Mouse (Mus musculus): Measurements from ENCODE around the gene Saal1.

- TF ChIP-seq CTCF (IDR thresholded peaks at IDR 0.05; ENCODE audit: borderline replicate concordance, insufficient read depth, low read length) (no peak), POLR2A (IDR thresholded peaks at IDR 0.05; ENCODE audit: low read depth, low read length) (no peak)
Observed at GRCm38 (mm10) chr7:46648431-46649140, 61.9 kb downstream of the Saal1 start.
